Mouse (Mus musculus) C2C12 (cell line): ENCODE measurements around the gene Gm20481.

ENCODE experiments used
- CTCF ChIP-seq: IDR thresholded peaks from one replicate; pipeline ENCODE4 v1.5.1; 2011; ENCODE audit not compliant: control insufficient read depth, insufficient read depth, insufficient read length
- FOSL1 ChIP-seq: IDR thresholded peaks from one replicate; pipeline ENCODE4 v1.8.0; 2011; ENCODE audit warnings: mild to moderate bottlenecking, low read length; ENCODE audit not compliant: poor library complexity, insufficient read depth, severe bottlenecking
- MAX ChIP-seq: IDR thresholded peaks from one replicate; pipeline ENCODE4 v1.6.1; 2011; ENCODE audit warnings: mild to moderate bottlenecking, control low read depth
- MYOD1 ChIP-seq: IDR thresholded peaks from one replicate; pipeline ENCODE4 v1.6.1; 2011; ENCODE audit warnings: low read depth; ENCODE audit not compliant: control insufficient read depth, insufficient read length
- MYOG ChIP-seq: IDR thresholded peaks from one replicate; pipeline ENCODE4 v1.6.1; 2011; ENCODE audit not compliant: control insufficient read depth, insufficient read length; ENCODE audit errors: extremely low read depth
- USF1 ChIP-seq: IDR thresholded peaks from one replicate; pipeline ENCODE4 v1.6.1; 2011; ENCODE audit warnings: low read depth, mild to moderate bottlenecking, control low read depth, moderate library complexity

DNA sequence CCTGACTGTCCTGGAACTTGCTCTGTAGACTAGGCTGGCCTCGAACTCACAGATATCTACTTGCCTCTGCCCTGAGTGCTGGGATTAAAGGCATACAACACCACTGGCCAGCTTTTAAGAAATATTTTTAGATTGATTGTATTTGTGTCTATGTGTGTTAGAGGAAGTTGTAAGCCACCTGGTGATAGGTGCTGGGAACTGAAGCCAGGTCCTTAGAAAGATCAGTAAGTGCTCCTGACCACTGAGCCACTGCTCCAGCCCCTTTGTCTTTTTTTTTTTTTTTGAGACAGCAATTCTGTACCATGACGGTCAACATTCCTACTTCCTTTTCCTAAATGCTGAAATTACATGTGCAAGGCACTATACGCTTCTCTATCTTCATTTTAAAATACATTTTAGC lies 16.5 kb upstream of the Gm20481 start:
- TF ChIP-seq CTCF (no peak), USF1 (no peak), MYOG (no peak), MAX (no peak), MYOD1 (no peak), FOSL1 (no peak)
